ENCODE assay signal across 22 mouse cellular contexts in the genomic region with DNA sequence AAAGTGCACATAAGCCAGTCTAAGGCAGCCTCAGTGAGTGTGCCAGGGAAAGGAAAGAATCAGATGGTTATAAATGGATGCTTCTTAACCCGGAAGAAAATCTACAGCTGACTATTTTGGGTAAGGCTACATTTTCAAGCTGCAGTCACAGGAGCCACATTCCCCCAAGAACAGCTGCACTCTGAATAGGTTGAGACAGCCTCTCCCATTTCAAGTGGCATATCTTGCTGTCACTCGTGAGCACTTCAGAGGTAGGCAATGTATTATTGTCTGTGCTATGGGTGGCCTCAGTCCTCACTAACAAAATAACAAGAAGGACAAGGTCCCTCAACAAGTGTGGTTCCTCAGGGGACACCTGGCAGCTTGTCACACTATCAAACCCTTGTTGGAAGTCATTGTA.
"Had no signal": no experiment of that assay in that cellular context is flagged by ENCODE, and none has a peak within 500 bp of the region (broad histone marks: within the 10 kb centered on the region; RNA-seq: fewer than 3 reads in every experiment).

No protein-coding gene starts in this region.

- H3K27ac ChIP-seq: kidney, postnatal 0 days; limb, embryonic 12.5 days; limb, embryonic 15.5 days; liver, embryonic 12.5 days; liver, embryonic 15.5 days; neural tube, embryonic 12.5 days; neural tube, embryonic 15.5 days; stomach, embryonic 15.5 days had no signal

- H3K4me2 ChIP-seq: limb, embryonic 12.5 days; limb, embryonic 15.5 days; liver, embryonic 12.5 days; liver, embryonic 15.5 days; midbrain, embryonic 11.5 days; neural tube, embryonic 12.5 days; neural tube, embryonic 15.5 days; stomach, embryonic 15.5 days had no signal

- H3K9ac ChIP-seq: limb, embryonic 12.5 days; limb, embryonic 15.5 days; liver, embryonic 12.5 days; liver, embryonic 15.5 days; neural tube, embryonic 12.5 days; neural tube, embryonic 15.5 days; stomach, embryonic 15.5 days had no signal

- DNase-seq: kidney, adult 18-20 months; kidney, adult 9 months; kidney, postnatal 25 days; left cerebral cortex, postnatal 4 days; lung, adult 2 months; lung, postnatal 14 days; lung, postnatal 4 days; midbrain, embryonic 14.5 days; right cerebral cortex, adult 18-20 months; right cerebral cortex, postnatal 14 days; right cerebral cortex, postnatal 4 days; spleen, adult 18-20 months; thymus, postnatal 25 days had no signal

- H3K27me3 ChIP-seq: liver, embryonic 12.5 days; liver, embryonic 15.5 days; stomach, embryonic 15.5 days had no signal

- ATAC-seq: liver, embryonic 12.5 days had no signal

- H3K9me3 ChIP-seq: limb, embryonic 12.5 days; limb, embryonic 15.5 days; liver, embryonic 12.5 days; liver, embryonic 15.5 days; neural tube, embryonic 12.5 days; neural tube, embryonic 15.5 days; stomach, embryonic 15.5 days had no signal

- H3K4me3 ChIP-seq: limb, embryonic 12.5 days; limb, embryonic 15.5 days; liver, embryonic 12.5 days; liver, embryonic 15.5 days; neural tube, embryonic 12.5 days; neural tube, embryonic 15.5 days; stomach, embryonic 15.5 days had no signal

- H3K36me3 ChIP-seq: limb, embryonic 12.5 days; limb, embryonic 15.5 days; liver, embryonic 12.5 days; liver, embryonic 15.5 days; neural tube, embryonic 12.5 days; neural tube, embryonic 15.5 days; stomach, embryonic 15.5 days had no signal

- H3K4me1 ChIP-seq: stomach, embryonic 15.5 days had no signal
